Mouse (Mus musculus) olfactory bulb, adult 2 months (tissue): ENCODE data around the gene Map4. TPM values are rescaled to one million over a fixed set of nuclear protein-coding genes. Genes with fewer than 3 reads are reported as not detected.
"Not testable (repeated sequence)": the region's sequence is repeated elsewhere in the genome, so short reads cannot be mapped to it uniquely, and the experiment has no call there.

ENCODE experiments used
- H3K27ac ChIP-seq: fragments of 200-500 bp; 2 replicates; pipeline ENCODE4 v1.5.1; 2012; ENCODE audit warnings: low read depth, low read length; ENCODE audit not compliant: insufficient read depth
- H3K4me1 ChIP-seq: fragments of 200-500 bp; 2 replicates; pipeline ENCODE4 v1.6.1; 2012; ENCODE audit warnings: low read length; ENCODE audit not compliant: control insufficient read depth, insufficient read depth
- H3K4me3 ChIP-seq: fragments of 200-500 bp; 2 replicates; pipeline ENCODE4 v1.5.1; 2012; ENCODE audit warnings: mild to moderate bottlenecking, low read depth, low read length, moderate library complexity; ENCODE audit not compliant: insufficient read depth
- CTCF ChIP-seq: fragments of 200-500 bp; IDR thresholded peaks from 2 replicates; pipeline ENCODE4 v1.5.1; 2012; ENCODE audit warnings: low read depth, mild to moderate bottlenecking, low read length, moderate library complexity; ENCODE audit not compliant: insufficient read depth
- POLR2A ChIP-seq: fragments of 200-500 bp; IDR thresholded peaks from 2 replicates; pipeline ENCODE4 v1.6.1; 2012; ENCODE audit warnings: mild to moderate bottlenecking, low read depth, low read length, moderate library complexity; ENCODE audit not compliant: insufficient read depth
- WGBS: fragments of 180-500 bp; shearing (Covaris S2); methylation state at CpG from one replicate; pipeline ENCODE4 v1.1.7; 2018; 5-methylcytosine and 5-hydroxymethylcytosine counted together
- polyA plus RNA-seq: library from polyadenylated mRNA; stranded (reverse); fragments of >200 nt; gene quantifications from 2 replicates; pipeline ENCODE4 v1.2.4, GENCODE M21; 2012; ENCODE audit warnings: low replicate concordance; ENCODE audit not compliant: missing spikeins, insufficient read depth, insufficient read length

Gene Map4
- polyA plus RNA-seq, 1 experiment = 647 TPM

DNA sequence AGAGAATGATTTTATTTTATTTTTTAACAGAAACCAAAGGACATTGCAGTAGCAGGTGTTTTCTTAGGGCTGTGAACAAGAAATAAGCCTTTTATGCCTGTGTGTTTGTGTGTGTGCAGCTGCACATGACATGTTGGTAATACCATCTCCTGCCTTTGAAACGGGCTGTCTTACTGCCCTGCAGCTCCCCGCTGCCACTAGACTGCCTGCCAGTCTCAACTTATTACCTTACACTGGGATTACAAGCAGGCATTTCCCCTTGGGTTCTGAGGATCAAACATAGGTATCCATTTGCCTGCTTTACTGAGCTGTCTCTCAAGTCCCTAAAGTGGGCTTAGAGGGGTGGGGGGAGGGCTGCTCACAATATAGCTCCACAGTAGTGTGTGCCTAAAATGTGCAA lies 129.5 kb downstream of the Map4 start:
- no peak overlapping the region for H3K4me3 ChIP-seq
- TF ChIP-seq POLR2A = no peak
- TF ChIP-seq CTCF = no peak
- 42% methylated on average over 2 of the region's 2 CpGs for WGBS
- peak overlapping the region; percentile 24; the same call in 1 of the 2 replicates for H3K27ac ChIP-seq
- H3K4me1 ChIP-seq = peaks cover 12% of the 10 kb centered on the region; the same call in 1 of the 2 replicates

DNA sequence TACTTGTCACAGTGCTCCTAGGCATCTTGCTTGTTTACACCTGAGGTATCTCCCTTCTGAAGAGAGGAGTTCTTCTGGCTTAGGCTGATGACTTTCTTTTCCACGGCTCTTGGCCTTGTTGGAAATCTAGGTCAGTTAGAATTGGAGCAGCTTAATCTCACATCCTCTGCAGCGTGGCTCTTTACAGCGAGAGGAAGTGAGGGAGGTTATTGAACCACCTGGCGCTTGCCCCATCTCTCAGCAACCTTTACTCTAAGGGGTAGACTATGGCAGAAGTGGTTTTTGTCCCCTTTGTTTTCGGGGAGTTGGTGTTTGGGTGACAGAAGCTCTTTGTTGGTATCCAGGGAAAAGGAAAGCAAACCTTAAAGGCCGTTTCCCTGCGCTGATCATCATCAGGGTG lies 131.1 kb downstream of the Map4 start:
- Histone ChIP-seq H3K27ac (peak overlapping the region; percentile 60; the same call in 1 of the 2 replicates), H3K4me1 (peaks cover 10% of the 10 kb centered on the region; the same call in 1 of the 2 replicates), H3K4me3 (no peak overlapping the region)
- WGBS = 70% methylated on average over 7 of the region's 7 CpGs
- TF ChIP-seq POLR2A = no peak
- TF ChIP-seq CTCF = no peak

DNA sequence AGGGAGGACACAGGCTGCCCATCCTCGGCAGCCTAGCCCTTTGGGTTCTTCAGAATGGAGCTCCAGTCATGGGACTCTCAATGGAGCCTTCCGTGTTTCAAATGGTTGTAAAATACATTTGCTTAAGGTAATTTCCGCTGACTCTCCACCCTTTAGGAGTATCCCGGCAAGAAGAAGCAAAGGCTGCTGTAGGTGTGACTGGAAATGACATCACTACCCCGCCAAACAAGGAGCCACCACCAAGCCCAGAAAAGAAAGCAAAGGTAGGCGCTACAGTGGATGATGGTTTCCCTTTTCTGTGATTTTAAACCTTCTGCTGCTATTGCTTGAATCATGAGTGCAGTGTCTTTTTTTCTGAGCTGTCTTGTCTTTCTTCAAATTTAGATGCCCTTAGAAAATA lies 131.6 kb downstream of the Map4 start:
- WGBS = 86% methylated on average over 6 of the region's 6 CpGs
- Histone ChIP-seq H3K27ac (peak overlapping the region; percentile 60), H3K4me1 (peaks cover 10% of the 10 kb centered on the region; the same call in 1 of the 2 replicates), H3K4me3 (no peak overlapping the region)
- TF ChIP-seq CTCF (no peak), POLR2A (no peak)

DNA sequence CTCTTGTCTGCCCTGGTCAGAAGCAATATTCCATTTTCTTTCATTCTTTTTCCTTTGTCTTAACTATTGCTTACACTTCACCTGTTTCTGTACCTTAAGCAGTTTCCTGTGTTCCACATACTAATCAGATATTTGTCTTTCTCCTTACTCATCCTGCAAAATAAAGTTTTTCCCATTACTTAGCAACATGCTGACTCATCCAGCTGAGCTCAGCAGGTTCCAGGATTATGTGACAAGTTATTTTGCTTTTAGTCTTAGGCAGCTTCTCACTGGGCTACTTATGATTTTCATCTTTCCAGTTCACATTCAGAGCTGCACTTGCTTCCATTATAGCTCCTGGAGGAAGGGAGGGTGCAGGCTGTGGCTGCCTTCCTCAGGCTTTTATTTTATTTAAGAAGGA lies 133.4 kb downstream of the Map4 start:
- no peak overlapping the region for H3K4me3 ChIP-seq
- TF ChIP-seq CTCF (no peak), POLR2A (no peak)
- peaks cover 10% of the 10 kb centered on the region; the same call in 1 of the 2 replicates for H3K4me1 ChIP-seq
- H3K27ac ChIP-seq = no peak overlapping the region

DNA sequence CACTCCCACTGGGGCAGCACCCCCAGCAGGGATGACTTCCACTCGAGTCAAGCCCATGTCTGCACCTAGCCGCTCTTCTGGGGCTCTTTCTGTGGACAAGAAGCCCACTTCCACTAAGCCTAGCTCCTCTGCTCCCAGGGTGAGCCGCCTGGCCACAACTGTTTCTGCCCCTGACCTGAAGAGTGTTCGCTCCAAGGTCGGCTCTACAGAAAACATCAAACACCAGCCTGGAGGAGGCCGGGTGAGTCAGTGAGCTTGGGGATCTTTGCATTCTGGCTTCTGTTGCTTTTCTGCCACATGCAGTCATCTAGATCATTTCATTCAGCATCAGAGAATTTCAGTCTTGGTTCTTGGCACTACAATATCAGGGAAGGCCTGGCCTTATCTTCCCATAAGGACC lies 137.5 kb downstream of the Map4 start:
- H3K27ac ChIP-seq = no peak overlapping the region
- TF ChIP-seq CTCF (no peak), POLR2A (no peak)
- 86% methylated on average over 6 of the region's 6 CpGs for WGBS

DNA sequence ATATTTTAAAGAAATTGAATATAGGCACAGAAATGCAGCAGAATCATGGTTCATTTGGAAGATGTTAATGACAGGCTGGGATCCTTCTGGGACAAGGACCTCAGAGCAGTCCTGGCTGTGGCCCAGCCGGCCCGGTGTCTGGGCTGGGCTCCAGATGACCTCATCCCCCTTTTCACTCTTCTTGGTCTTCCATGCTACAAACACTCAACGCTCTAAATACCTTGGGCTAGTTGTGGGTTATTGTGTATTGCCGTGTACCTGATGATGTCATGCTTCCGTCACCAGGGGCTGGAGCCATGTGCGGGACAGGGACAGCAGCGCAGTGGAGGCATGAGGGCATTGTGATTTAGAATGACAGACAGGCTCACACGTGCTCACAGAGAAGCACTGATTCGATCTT lies 139.1 kb downstream of the Map4 start:
- no peak for TF ChIP-seq POLR2A
- H3K4me3 ChIP-seq = no peak overlapping the region
- 29% methylated on average over 9 of the region's 9 CpGs for WGBS
- H3K4me1 ChIP-seq = peaks cover 7% of the 10 kb centered on the region; the same call in 1 of the 2 replicates
- H3K27ac ChIP-seq = peak overlapping the region; percentile 4; the same call in 1 of the 2 replicates

More for the DNA sequence above, 137.5 kb downstream of the Map4 start:
- H3K4me1 ChIP-seq = peaks cover 11% of the 10 kb centered on the region; the same call in 1 of the 2 replicates
- no peak overlapping the region for H3K4me3 ChIP-seq

DNA sequence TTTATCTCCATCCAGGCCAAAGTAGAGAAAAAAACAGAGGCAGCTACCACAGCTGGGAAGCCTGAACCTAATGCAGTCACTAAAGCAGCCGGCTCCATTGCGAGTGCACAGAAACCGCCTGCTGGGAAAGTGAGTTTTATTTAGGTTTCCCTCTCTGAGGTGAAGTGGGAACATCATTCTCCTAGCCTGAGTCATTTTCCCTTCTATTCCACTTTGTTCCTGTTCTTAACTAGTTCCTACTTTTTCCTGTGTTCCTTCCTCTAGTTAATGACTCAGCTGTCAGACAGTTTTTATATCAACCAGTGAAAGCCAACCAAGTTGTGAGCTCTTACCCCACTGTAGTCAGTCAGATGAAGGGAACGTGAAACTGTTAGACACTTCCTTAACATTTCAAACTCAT lies 139.8 kb downstream of the Map4 start:
- no peak for TF ChIP-seq POLR2A
- no peak for TF ChIP-seq CTCF
- Histone ChIP-seq H3K4me1 (peaks cover 7% of the 10 kb centered on the region; the same call in 1 of the 2 replicates), H3K4me3 (no peak overlapping the region), H3K27ac (0 out of 2 replicates have a peak overlapping the region, but pooled peaks have one; percentile 4)
- WGBS = 51% methylated on average over 4 of the region's 4 CpGs

DNA sequence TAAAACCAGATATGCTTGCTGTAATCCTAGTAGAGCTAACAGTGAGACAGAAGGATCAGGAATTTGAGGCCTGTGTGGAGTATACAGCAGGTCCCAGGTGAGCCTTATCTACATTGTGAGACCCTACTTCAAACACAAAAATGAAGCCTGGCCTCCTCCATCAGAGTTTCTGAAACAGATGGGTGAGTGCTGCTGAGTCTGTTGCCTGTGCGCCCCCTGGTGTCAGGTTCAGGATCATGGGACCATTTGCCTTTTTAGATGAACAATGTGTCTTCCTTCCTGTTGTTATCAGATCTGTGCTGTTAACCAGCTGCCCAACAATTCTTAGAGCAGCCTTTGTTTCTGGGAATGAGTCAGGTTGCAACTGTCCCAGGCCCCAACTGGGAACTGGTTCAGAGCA lies 140.6 kb downstream of the Map4 start:
- peak; percentile 40; the same call in 1 of the 2 replicates for TF ChIP-seq CTCF
- TF ChIP-seq POLR2A = no peak
- Histone ChIP-seq H3K4me3 (no peak overlapping the region), H3K4me1 (peaks cover 7% of the 10 kb centered on the region; the same call in 1 of the 2 replicates), H3K27ac (no peak overlapping the region)
- 9% methylated on average over 1 of the region's 1 CpGs for WGBS

DNA sequence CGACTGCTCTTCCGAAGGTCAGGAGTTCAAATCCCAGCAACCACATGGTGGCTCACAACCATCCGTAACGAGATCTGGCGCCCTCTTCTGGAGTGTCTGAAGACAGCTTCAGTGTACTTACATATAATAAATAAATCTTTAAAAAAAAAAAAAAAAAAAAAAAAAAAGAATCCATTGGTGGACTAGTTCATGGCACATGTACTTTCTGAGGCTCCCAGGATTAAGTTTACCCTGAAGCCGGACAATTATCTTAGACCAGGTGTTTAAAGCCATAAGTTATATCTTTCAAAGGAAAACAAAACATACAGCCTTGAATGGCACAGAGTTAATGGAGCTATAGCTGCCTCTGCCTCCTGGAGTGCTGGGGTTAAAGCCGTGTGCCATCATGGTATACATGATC lies 145.2 kb downstream of the Map4 start:
- H3K27ac ChIP-seq, H3K4me3 ChIP-seq: not testable (repeated sequence)
- WGBS = 90% methylated on average over 4 of the region's 7 CpGs
- peaks cover 20% of the 10 kb centered on the region for H3K4me1 ChIP-seq

DNA sequence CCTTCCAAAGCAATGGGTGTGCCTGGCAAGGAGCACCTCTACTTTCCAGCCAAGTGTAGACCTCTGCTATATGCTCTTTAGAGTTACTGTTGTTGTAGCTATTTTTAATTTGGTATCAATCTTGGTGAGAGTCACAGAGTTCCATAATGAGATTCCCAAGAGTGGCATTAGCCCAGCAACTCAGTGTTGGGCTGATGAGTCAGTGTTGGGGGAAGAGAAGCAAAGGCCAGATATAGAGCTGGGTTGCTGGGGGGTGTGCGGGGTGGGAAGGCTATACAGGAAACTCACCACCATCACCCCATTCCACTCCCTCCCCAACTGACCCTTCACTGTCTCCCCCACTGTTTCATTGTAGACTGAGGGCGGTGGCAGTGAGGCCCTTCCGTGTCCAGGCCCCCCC lies 149.8 kb downstream of the Map4 start:
- Histone ChIP-seq H3K27ac (peak overlapping the region; percentile 42; the same call in 1 of the 2 replicates), H3K4me3 (no peak overlapping the region), H3K4me1 (peaks cover 28% of the 10 kb centered on the region)
- WGBS = 50% methylated on average over 3 of the region's 3 CpGs
- no peak for TF ChIP-seq CTCF
- TF ChIP-seq POLR2A = no peak
